Mouse (Mus musculus): ENCODE measurements at regions not wholly inside any gene's neighbourhood (a gene's known extent, or its start where the extent isn't known, plus 50 kb on each side); places are given as distances from the start of the nearest gene placed in this dataset.

GRCm38 (mm10) chr3:38783051-38783450, 103.7 kb upstream of the Fat4 start:
- no peak for TF ChIP-seq POLR2A (IDR thresholded peaks at IDR 0.05; ENCODE audit: control insufficient read depth, extremely low read depth, insufficient read depth, low read length, poor library complexity)
- TF ChIP-seq CTCF (IDR thresholded peaks at IDR 0.05; ENCODE audit: borderline replicate concordance, control insufficient read depth, extremely low read depth, insufficient read depth, low read length, poor library complexity): no peak

Data from thymus, adult 2 months (tissue).